Mouse (Mus musculus) liver, embryonic 13.5 days (tissue): ENCODE results near the gene Tnfrsf9. TPM values are rescaled to one million over a fixed set of nuclear protein-coding genes. Genes with fewer than 3 reads are reported as not detected.

Experiments
- ATAC-seq: fragments of 200-750 bp; cut with Nextera tagmentation; 2 replicates; pipeline ENCODE4 v1.8.0; 2017; ENCODE audit warnings: low read depth, mild to moderate bottlenecking, moderate number of reproducible peaks, moderate library complexity
- DNase-seq: peaks from one replicate; pipeline ENCODE4 v3.0.0; 2022
- H3K27ac ChIP-seq: fragments of 300-500 bp; sonication (generic); 2 replicates; pipeline ENCODE4 v1.5.1; 2015; ENCODE audit warnings: moderate library complexity, mild to moderate bottlenecking, inconsistent platforms
- H3K27me3 ChIP-seq: fragments of 300-500 bp; sonication (generic); 2 replicates; pipeline ENCODE4 v1.6.1; 2015; ENCODE audit warnings: mild to moderate bottlenecking, inconsistent platforms
- H3K36me3 ChIP-seq: fragments of 300-500 bp; sonication (generic); 2 replicates; pipeline ENCODE4 v1.6.1; 2015; ENCODE audit warnings: mild to moderate bottlenecking, inconsistent platforms
- H3K4me1 ChIP-seq: fragments of 300-500 bp; sonication (generic); replicated peaks from 2 replicates; pipeline ENCODE4 v1.6.1; 2015; ENCODE audit warnings: inconsistent platforms
- H3K4me2 ChIP-seq: fragments of 300-500 bp; sonication (generic); 2 replicates; pipeline ENCODE4 v1.6.1; 2015; ENCODE audit warnings: inconsistent platforms, mild to moderate bottlenecking, moderate library complexity
- H3K4me3 ChIP-seq: fragments of 300-500 bp; sonication (generic); replicated peaks from 2 replicates; pipeline ENCODE4 v1.5.1; 2015; ENCODE audit warnings: mild to moderate bottlenecking, inconsistent platforms
- H3K9ac ChIP-seq: fragments of 300-500 bp; sonication (generic); 2 replicates; pipeline ENCODE4 v1.6.1; 2015; ENCODE audit warnings: mild to moderate bottlenecking, inconsistent platforms
- H3K9me3 ChIP-seq: fragments of 300-500 bp; sonication (generic); replicated peaks from 2 replicates; pipeline ENCODE4 v1.6.1; 2016; ENCODE audit warnings: inconsistent platforms
- WGBS: fragments of 180-500 bp; shearing (Covaris S2); methylation state at CpG from one replicate; pipeline ENCODE4 v1.1.7; 2015; ENCODE audit not compliant: insufficient replicate concordance; 5-methylcytosine and 5-hydroxymethylcytosine counted together
- polyA plus RNA-seq: library from polyadenylated mRNA; unstranded; fragments of >200 nt; fragmentation: Nextera tagmentation; extraction: Ambion mirVana; gene quantifications from 2 replicates; pipeline ENCODE4 v1.2.1, GENCODE M21; 2015

The Tnfrsf9 gene
- polyA plus RNA-seq, 1 experiment from 2014 or later, result 0.17 TPM

DNA sequence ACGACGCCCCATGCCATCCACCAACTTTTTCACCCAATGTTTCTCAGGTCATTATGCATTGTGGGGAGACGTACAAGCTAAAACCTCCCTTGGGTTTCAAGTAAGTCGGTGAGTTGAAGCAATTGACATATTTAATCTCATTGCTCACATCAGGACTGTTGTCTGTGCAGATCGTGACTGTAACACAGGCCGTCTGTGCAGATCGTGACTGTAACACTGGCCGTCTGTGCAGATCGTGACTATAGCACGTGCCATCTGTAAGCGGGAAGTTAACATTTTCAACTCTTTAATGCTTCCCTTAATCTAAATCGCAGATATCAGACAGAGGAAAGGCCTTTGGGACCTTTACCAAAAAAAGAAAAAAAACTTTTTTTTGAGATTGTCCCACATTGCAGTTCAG, 619 bp upstream of the Tnfrsf9 start:
- 11% methylated on average over 12 of the region's 12 CpGs for WGBS
- Histone ChIP-seq H3K27ac (peak overlapping the region; percentile 87), H3K9me3 (no peaks in the 10 kb centered on the region), H3K36me3 (no peaks in the 10 kb centered on the region), H3K27me3 (no peaks in the 10 kb centered on the region), H3K4me1 (peaks cover 38% of the 10 kb centered on the region), H3K4me2 (peak overlapping the region; percentile 83), H3K9ac (peak overlapping the region; percentile 81), H3K4me3 (peak overlapping the region; percentile 75)
- DNase-seq (peak; percentile 26), ATAC-seq (no peak)

DNA sequence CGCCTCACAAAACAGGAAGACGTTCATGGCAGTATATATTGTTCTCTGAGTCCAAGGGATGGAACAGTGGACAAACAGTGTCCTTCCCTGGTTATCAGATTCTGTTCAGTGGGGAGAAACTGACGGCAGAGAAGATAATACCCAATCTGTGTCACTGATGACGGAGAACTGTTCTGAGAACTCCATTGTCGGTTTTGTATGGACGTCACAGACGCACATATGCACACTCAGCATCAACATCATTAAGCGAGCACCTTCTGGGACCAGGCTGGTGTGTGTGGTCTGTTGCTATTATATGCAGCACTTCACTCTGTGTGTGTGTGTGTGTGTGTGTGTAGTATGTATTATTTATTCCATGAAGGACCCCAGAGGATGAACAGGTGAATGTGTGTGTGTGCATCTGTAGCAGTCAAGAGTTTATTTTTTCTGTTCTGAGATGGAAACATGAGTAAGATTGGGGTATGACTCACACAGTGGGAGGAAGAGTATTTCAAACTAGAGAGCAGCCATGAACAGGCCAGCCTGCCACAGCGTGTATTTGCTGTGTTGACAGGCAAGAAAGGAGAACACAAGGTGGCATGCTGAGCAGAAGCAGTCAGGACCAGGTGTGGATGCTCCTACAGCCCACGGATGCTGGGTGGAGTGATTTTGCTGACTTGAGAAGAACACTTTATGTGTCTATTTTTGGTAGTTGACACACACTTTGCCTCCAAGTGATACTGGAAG, 982 bp downstream of the Tnfrsf9 start:
- DNase-seq (no peak), ATAC-seq (no peak)
- H3K4me2 ChIP-seq, result peak overlapping the region; percentile 83
- peak overlapping the region; percentile 87 for H3K27ac ChIP-seq
- peak overlapping the region; percentile 81 for H3K9ac ChIP-seq
- peak overlapping the region; percentile 75 for H3K4me3 ChIP-seq
- 44% methylated on average over 10 of the region's 10 CpGs for WGBS
- H3K27me3 ChIP-seq, result no peaks in the 10 kb centered on the region
- H3K9me3 ChIP-seq, result no peaks in the 10 kb centered on the region
- peaks cover 28% of the 10 kb centered on the region for H3K4me1 ChIP-seq
- H3K36me3 ChIP-seq, result no peaks in the 10 kb centered on the region

GRCm38 (mm10) chr4:150917336-150918027, 3.1 kb downstream of the Tnfrsf9 start:
- H3K27ac ChIP-seq, result no peak overlapping the region
- WGBS, result 54% methylated on average over 8 of the region's 8 CpGs
- H3K9me3 ChIP-seq, result no peaks in the 10 kb centered on the region
- peaks cover 25% of the 10 kb centered on the region for H3K4me1 ChIP-seq
- H3K4me3 ChIP-seq, result no peak overlapping the region
- no peak overlapping the region for H3K9ac ChIP-seq
- no peak for DNase-seq
- ATAC-seq, result no peak
- no peak overlapping the region for H3K4me2 ChIP-seq
- no peaks in the 10 kb centered on the region for H3K36me3 ChIP-seq
- no peaks in the 10 kb centered on the region for H3K27me3 ChIP-seq

- no peak overlapping the region for H3K27ac ChIP-seq
- no peaks in the 10 kb centered on the region for H3K9me3 ChIP-seq
- H3K4me1 ChIP-seq, result peaks cover 8% of the 10 kb centered on the region
- H3K4me2 ChIP-seq, result no peak overlapping the region
- no peak overlapping the region for H3K4me3 ChIP-seq
- no peak overlapping the region for H3K9ac ChIP-seq
- ATAC-seq (no peak), DNase-seq (no peak)
- H3K27me3 ChIP-seq, result no peaks in the 10 kb centered on the region
- H3K36me3 ChIP-seq, result no peaks in the 10 kb centered on the region
- 68% methylated on average over 8 of the region's 8 CpGs for WGBS
These were observed 6.8 kb downstream of the Tnfrsf9 start for GRCm38 (mm10) chr4:150921206-150921605.

GRCm38 (mm10) chr4:150924308-150924707, 9.9 kb downstream of the Tnfrsf9 start:
- no peak overlapping the region for H3K4me2 ChIP-seq
- DNase-seq, result no peak
- H3K9me3 ChIP-seq, result no peaks in the 10 kb centered on the region
- WGBS, result 36% methylated on average over 13 of the region's 13 CpGs
- H3K27ac ChIP-seq, result no peak overlapping the region
- peaks cover 8% of the 10 kb centered on the region for H3K4me1 ChIP-seq
- H3K27me3 ChIP-seq, result no peaks in the 10 kb centered on the region
- H3K4me3 ChIP-seq, result no peak overlapping the region
- no peak overlapping the region for H3K9ac ChIP-seq
- no peaks in the 10 kb centered on the region for H3K36me3 ChIP-seq
- peak; percentile 37 for ATAC-seq

- Histone ChIP-seq H3K9me3 (no peaks in the 10 kb centered on the region), H3K4me2 (no peak overlapping the region), H3K4me1 (peaks cover 8% of the 10 kb centered on the region), H3K9ac (no peak overlapping the region), H3K27me3 (no peaks in the 10 kb centered on the region), H3K36me3 (no peaks in the 10 kb centered on the region), H3K27ac (no peak overlapping the region), H3K4me3 (no peak overlapping the region)
- ATAC-seq, result no peak
- no peak for DNase-seq
- 63% methylated on average over 6 of the region's 6 CpGs for WGBS
These were observed 10.6 kb downstream of the Tnfrsf9 start for GRCm38 (mm10) chr4:150924936-150925335.

GRCm38 (mm10) chr4:150925923-150926322, 11.6 kb downstream of the Tnfrsf9 start:
- Histone ChIP-seq H3K27ac (no peak overlapping the region), H3K9me3 (no peaks in the 10 kb centered on the region), H3K9ac (no peak overlapping the region), H3K4me2 (no peak overlapping the region), H3K36me3 (no peaks in the 10 kb centered on the region), H3K4me3 (no peak overlapping the region), H3K27me3 (no peaks in the 10 kb centered on the region), H3K4me1 (peaks cover 8% of the 10 kb centered on the region)
- DNase-seq (peak; percentile 36), ATAC-seq (no peak)
- 44% methylated on average over 5 of the region's 5 CpGs for WGBS

GRCm38 (mm10) chr4:150926924-150927705, 12.8 kb downstream of the Tnfrsf9 start:
- WGBS, result 43% methylated on average over 13 of the region's 14 CpGs
- no peak overlapping the region for H3K27ac ChIP-seq
- no peaks in the 10 kb centered on the region for H3K27me3 ChIP-seq
- H3K4me2 ChIP-seq, result no peak overlapping the region
- H3K9me3 ChIP-seq, result no peaks in the 10 kb centered on the region
- H3K9ac ChIP-seq, result no peak overlapping the region
- ATAC-seq (no peak), DNase-seq (no peak)
- H3K4me1 ChIP-seq, result peaks cover 8% of the 10 kb centered on the region
- no peaks in the 10 kb centered on the region for H3K36me3 ChIP-seq
- H3K4me3 ChIP-seq, result no peak overlapping the region

GRCm38 (mm10) chr4:150927789-150928188, 13.4 kb downstream of the Tnfrsf9 start:
- WGBS, result 30% methylated on average over 10 of the region's 10 CpGs
- ATAC-seq (no peak), DNase-seq (no peak)
- no peak overlapping the region for H3K4me3 ChIP-seq
- H3K9ac ChIP-seq, result no peak overlapping the region
- peaks cover 8% of the 10 kb centered on the region for H3K4me1 ChIP-seq
- H3K27ac ChIP-seq, result no peak overlapping the region
- no peak overlapping the region for H3K4me2 ChIP-seq
- H3K27me3 ChIP-seq, result no peaks in the 10 kb centered on the region
- H3K36me3 ChIP-seq, result no peaks in the 10 kb centered on the region
- no peaks in the 10 kb centered on the region for H3K9me3 ChIP-seq

DNA sequence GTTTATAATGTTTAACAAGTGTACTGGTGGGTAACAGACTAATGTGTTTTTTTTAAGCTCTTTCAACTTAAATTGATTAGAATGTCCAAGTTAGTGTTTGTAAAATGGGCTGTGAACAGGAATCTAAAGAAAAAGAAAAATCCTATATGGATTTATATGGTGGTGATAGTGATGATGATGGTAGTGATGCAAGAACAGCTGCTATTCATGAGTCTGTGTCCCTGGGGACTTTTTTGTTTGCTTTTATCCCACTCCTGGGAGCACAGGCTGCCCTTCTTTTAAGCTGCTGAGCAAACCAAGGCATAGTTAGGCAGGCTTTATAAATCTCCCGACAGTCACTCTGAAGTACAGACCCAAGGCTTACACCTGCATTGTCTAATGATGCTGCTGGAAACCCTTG, 19.1 kb downstream of the Tnfrsf9 start:
- WGBS, result 61% methylated on average over 1 of the region's 1 CpGs
- DNase-seq, result no peak
- Histone ChIP-seq H3K27me3 (peaks cover 6% of the 10 kb centered on the region), H3K36me3 (no peaks in the 10 kb centered on the region), H3K4me3 (no peak overlapping the region), H3K9me3 (no peaks in the 10 kb centered on the region), H3K27ac (no peak overlapping the region), H3K4me1 (no peaks in the 10 kb centered on the region), H3K9ac (no peak overlapping the region), H3K4me2 (no peak overlapping the region)
- ATAC-seq, result no peak

DNA sequence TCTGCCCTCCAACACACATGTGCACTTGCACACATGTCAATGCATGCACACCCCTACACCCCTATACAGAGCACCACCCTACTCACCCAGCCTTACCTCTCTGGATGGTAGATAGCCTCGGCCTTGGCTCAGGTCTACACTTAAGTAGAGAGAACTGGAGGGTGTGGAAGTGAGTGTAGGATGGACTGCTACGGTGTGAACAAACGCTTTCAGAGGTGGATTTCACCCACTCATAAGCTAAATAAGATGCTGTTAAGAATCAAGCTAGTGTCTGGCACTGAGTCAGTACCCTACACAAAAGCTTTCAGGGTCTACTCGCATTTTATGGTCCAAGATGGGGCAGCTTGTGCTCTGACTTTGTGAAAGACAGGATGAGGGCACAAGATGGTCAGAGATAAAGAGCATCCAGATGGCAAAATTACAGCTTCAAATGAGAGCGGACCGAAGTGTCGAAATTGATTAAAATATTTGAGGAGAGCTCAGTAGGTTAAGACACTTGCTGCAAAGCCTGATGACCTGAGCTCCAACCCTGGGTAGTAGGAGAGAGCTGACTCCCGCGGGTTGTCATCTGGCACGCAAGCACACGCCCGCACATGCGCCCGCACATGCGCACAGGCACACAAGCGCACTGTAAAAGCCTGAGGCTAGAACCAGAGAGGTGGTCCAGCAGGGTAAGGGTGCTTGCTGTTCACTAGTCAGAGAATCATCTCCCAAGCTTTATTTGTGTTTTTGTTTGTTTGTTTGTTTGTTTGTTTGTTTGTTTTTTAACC, 23.1 kb downstream of the Tnfrsf9 start:
- H3K4me1 ChIP-seq, result no peaks in the 10 kb centered on the region
- H3K9me3 ChIP-seq, result no peaks in the 10 kb centered on the region
- DNase-seq (no peak), ATAC-seq (no peak)
- WGBS, result 59% methylated on average over 16 of the region's 16 CpGs
- no peak overlapping the region for H3K4me2 ChIP-seq
- H3K9ac ChIP-seq, result no peak overlapping the region
- H3K4me3 ChIP-seq, result no peak overlapping the region
- no peak overlapping the region for H3K27ac ChIP-seq
- no peaks in the 10 kb centered on the region for H3K36me3 ChIP-seq
- H3K27me3 ChIP-seq, result peaks cover 6% of the 10 kb centered on the region
